Mouse (Mus musculus) lung, postnatal 10 days (tissue): ENCODE data around the gene Irf2bp2.

Source experiments
- DNase-seq: peaks from one replicate; pipeline ENCODE4 v3.0.0; 2021

The Irf2bp2 gene

GRCm38 (mm10) chr8:126586101-126586500 is 7.7 kb downstream of the Irf2bp2 start:
- no peak for DNase-seq

DNA sequence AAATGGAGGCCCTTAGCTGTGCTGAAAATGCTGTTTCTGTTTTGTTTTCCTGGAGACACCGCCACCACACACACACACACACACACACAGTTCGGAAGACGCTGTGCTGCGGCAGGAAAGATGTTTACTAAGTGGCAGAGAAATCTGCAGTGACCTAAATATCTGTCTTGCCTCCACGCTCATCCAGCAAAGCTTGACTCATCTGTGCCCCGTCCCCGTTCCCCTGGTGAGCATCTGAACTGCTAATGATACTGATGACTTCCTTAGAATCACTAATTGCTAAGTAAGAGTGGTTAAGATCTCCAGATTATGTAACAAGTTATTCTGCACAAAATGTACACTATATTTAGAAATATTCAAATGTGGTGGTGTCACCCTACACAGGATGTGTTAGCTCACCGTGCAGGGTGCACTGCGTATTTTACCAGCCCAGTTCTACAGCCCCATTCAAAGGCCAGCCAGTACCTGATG is 8.2 kb downstream of the Irf2bp2 start:
- DNase-seq: no peak

DNA sequence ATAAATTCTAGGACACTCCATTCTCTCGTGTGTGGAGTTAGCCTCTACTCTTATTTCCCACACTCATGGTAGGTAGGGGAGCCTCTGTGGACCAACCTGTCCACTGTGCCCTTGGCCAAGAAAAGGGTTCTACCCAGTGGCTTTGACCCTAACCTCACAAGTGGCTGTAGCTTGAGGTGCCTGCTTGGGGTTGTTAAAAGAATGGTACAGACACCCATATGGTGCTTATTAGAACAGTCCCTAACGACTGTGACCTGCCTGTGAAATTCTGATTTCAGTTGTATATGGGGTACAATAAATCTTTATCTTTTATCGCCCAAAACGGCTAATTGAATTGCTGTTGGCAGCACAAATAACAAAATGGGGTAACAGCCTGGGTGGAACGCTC is 8.9 kb downstream of the Irf2bp2 start:
- DNase-seq: no peak

GRCm38 (mm10) chr8:126583971-126584843 is 9.6 kb downstream of the Irf2bp2 start:
- DNase-seq: peak; percentile 90

DNA sequence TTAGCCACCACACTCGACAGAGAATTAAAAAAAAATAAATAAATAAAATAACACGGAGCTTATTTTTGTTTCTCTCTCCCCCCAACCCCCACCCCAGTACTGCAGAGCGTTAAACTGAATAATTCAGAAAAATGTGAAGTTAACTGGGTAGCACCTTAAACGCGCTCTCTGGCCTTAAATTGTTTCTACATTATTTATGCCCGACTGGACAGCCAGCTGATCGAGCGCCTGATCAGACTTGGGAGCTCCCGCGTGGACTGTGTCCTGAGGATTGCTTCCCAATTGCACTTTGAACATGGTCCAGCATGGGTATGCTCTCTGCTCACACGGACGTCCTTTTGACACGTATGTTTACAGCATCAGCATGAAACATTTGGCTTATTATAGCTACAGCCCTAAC is 10.3 kb downstream of the Irf2bp2 start:
- DNase-seq: peak; percentile 67

- no peak for DNase-seq
These were observed 10.8 kb downstream of the Irf2bp2 start for GRCm38 (mm10) chr8:126583018-126583417.

- DNase-seq: peak; percentile 83
These were observed 11.3 kb downstream of the Irf2bp2 start for GRCm38 (mm10) chr8:126582509-126582908.

DNA sequence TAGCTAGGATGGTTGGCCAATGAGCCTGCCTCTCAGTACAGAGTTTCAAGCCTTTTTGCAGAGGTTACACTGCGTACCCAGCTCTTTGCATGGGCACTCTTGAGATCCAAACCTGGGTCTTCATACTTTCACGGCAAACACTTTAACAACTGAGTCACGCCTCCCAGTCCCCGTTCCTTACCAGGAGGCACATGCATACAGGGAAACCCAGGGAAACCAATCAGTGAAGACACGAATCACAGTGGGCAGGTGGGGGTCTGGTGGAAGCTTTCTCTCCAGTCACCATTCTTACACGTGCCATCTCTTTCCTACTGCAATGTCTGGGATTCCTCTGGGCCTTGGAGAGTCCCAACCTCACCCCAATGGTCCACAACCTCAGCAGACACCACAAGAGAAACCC is 12.1 kb downstream of the Irf2bp2 start:
- no peak for DNase-seq

DNA sequence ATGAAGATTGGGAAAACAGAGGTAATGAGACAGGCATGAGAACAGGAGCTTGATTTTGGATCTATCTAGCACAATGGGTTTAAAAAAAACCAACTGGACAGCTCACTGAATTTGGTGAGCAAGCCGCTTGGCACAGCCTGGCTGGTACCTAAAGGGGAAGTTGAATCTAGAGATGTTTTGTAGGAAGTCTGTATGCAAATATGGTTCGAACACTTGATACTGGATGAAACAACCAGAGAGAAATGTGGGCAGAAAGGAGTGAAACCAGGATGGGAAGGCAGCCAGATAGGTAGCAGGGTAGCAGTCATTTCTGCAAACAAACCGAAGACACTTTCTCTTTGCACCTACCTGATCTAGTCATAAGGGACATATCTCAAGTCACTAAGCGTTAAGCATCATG is 13.0 kb downstream of the Irf2bp2 start:
- no peak for DNase-seq

DNA sequence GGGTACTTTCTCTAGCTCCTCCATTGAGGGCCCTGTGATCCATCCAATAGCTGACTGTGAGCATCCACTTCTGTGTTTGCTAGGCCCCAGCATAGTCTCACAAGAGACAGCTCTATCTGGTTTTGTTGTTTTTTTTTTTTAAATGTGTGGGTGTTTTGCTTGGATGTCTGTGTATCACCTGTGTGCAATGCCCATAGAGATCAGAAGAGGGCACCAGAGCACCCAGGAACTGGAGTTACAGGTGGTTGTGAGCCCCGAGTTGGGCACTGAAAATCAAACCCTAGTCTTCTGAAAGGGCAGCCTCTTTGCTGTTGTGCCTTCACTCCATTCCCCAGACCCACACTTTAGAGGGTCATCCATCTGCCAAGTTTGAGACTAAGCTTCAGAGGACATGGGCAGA is 13.7 kb downstream of the Irf2bp2 start:
- no peak for DNase-seq

DNA sequence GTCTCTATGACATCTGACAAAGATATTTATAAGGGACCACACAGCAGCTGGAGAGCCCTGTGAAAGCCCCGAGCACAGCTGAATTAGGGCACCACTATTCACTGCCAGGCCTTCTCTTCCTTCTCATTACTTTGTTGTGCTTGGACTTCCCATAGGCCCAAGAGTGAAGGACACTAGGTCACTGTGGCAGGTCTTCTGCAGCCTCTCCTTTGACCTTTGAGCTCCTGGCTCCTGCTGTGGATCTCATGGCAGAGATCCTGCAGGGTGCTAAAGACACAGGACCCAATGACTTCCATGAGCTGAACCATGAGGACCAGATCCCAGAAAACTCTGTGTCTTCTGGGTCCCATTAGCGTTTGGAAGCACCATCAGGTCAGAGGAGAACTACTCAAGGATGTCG is 15.1 kb downstream of the Irf2bp2 start:
- no peak for DNase-seq

DNA sequence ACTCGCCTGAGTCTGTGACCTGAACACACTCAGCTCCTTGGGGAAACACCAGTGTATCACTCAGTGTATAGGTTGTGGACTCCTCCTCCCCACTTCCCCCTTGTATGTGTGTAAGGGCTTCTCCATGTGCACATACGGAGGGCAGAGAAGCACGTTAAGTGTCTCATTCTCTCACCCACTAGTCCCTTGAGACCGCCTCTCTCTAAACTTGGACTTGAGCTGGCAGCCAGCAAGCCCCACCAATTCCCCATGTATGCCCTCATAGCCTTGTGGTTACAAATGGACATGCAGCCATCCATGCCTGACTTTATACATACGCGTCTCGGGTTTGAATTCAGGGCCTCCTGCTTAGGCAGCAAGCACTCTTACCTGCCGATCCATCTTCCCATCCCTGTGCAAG is 16.9 kb downstream of the Irf2bp2 start:
- DNase-seq: no peak

DNA sequence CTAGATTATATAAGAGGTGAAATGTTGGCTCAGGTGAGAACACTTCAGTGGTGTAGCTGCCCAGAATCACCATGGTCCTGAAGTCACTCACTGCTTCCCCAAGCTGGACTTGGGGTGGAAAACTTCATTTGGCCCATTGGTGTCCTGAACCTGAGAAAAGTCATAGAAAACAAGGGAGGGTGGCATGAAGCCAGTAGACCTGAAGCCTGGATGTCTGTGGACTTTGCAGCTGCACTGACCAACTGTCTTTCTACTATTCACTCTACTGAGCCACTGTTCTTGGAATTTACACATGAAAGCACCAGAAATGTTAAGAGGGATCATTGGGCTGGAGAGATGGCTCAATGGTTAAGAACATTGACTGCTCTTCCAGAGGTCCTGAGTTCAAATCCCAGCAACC is 17.7 kb downstream of the Irf2bp2 start:
- no peak for DNase-seq

DNA sequence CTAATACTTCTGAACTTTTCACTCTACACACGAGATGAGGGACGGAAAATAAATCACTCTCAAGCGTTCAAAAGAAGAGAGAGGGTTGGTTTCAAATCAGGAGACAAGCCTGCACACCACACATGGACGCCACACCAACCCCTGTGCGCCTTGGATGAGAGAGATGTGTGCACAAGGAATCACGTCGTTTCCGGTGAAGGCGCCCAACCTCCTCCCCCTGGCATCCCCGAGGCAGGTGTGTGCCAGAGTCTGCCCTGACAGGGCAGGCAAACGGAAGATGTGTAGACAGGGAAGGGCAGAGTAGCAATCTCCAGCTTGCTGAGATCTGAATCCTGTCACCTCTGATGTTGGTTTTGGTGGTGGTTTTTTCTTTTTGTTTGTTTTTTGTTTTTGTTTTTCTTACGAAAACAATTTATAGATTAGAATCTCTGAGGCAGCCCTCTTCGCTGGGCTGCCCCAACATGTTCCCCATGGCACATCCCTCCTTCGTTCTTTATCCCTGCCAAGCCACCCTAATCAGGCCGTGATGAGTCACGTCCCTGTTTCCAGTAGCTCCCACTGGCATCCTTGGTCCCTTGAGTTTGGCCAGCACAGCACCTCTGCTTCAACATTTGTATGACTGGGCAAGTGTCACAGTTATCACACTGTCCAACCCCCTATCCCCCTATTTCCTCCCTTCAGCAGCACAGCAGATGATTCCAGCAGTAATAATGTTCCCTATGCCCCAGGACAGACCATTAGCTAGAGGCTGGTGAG is 18.7 kb downstream of the Irf2bp2 start:
- no peak for DNase-seq

- DNase-seq: no peak
These were observed 19.9 kb downstream of the Irf2bp2 start for GRCm38 (mm10) chr8:126573878-126574277.

GRCm38 (mm10) chr8:126573079-126573694 is 20.6 kb downstream of the Irf2bp2 start:
- DNase-seq: no peak

DNA sequence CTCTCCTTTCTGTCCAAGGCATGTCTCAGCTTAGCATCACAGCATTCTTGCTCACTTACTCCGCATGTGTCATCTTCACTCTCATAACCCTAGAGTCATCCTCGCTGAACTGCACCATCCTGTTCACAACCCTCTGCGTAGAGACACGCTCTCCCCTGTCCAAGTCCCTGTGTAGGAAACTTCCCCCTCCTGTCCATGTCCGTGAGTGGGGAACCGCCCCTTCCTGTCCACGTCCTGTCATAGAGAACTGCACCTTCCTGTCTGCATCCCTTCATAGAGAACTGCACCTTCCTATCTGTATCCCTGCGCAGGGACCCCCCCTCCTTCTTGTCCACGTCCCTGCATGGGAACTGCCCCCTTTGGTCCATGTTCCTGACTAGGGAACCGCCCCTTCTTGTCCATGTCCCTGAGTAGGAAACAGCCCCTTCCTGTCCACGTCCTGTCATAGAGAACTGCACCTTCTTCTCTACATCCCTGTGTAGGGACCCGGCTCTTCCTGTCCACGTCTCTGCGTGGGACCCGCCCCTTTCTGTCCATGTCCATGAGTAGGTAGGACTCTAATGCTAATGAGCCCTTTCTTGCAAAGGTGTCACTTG is 22.6 kb downstream of the Irf2bp2 start:
- peak; percentile 41 for DNase-seq

- no peak for DNase-seq
These were observed 23.2 kb downstream of the Irf2bp2 start for GRCm38 (mm10) chr8:126570521-126571040.

DNA sequence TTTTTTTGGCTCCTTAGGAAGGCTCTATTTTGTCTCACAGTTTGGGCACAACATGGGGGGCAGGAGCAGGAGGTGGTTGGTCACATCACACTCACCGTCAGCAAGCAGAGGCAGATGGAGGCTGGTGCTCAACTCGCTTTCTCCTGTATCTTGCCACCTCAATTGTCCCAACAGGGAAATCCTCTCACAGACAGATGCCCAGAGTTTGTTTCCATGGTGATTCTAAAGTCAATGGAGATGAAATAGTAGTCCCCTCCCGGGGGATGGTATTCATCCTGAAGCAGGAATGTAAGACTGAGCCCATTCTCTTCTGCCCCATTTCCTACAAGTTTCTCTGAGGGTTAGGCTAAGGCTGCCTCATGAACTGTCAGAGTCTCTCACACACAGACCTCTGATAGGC is 23.7 kb downstream of the Irf2bp2 start:
- DNase-seq: no peak

DNA sequence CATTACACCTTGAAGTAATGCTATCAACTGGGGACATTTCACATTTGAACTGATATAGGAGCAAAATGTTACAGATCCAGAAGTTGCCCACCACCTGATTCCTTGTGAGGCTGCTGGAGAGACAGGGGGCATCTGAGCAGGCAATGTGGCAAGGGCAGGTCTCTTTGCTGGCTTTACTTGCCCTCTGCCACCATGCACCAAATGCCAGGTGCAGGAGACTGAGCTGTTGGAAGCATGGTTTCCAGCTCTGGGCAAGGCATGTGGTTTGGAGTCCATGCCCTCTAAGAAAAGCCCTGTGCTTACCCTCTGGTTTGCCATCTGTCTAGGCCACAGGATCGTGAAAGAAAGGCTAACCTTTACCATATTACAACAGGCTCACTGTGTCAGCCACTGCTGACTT is 24.1 kb downstream of the Irf2bp2 start:
- DNase-seq: no peak

- DNase-seq: no peak
These were observed 26.1 kb downstream of the Irf2bp2 start for GRCm38 (mm10) chr8:126567674-126568073.

GRCm38 (mm10) chr8:126566446-126567062 is 27.2 kb downstream of the Irf2bp2 start:
- DNase-seq: peak; percentile 86
